Mouse (Mus musculus): ENCODE data around the gene Ap1m2.

GRCm38 (mm10) chr9:21273094-21273493, 39.0 kb downstream of the Ap1m2 start:
- no peak for TF ChIP-seq CTCF (IDR thresholded peaks at IDR 0.05; ENCODE audit: extremely low read depth, insufficient read depth, insufficient read length, insufficient replicate concordance)
- no peak for TF ChIP-seq POLR2A (IDR thresholded peaks at IDR 0.05; ENCODE audit: low read depth, low read length)

Data from spleen, adult 2 months (tissue).